Mouse (Mus musculus) olfactory bulb, adult 2 months (tissue): ENCODE results near the gene 4930558K02Rik.

Experiments
- CTCF ChIP-seq: fragments of 200-500 bp; IDR thresholded peaks from 2 replicates; pipeline ENCODE4 v1.5.1; 2012; ENCODE audit warnings: low read depth, mild to moderate bottlenecking, low read length, moderate library complexity; ENCODE audit not compliant: insufficient read depth
- POLR2A ChIP-seq: fragments of 200-500 bp; IDR thresholded peaks from 2 replicates; pipeline ENCODE4 v1.6.1; 2012; ENCODE audit warnings: mild to moderate bottlenecking, low read depth, low read length, moderate library complexity; ENCODE audit not compliant: insufficient read depth

- TF ChIP-seq POLR2A (no peak), CTCF (no peak)
Observed at GRCm38 (mm10) chr1:161980046-161980445, 610 bp upstream of the 4930558K02Rik start.
